Mouse (Mus musculus): Measurements from ENCODE around the gene Zfp764.
A peak's percentile ranks its signal among the peaks of the same experiment; 100 is the strongest.
"Not testable (repeated sequence)": the region's sequence is repeated elsewhere in the genome, so short reads cannot be mapped to it uniquely, and the experiment has no call there.

Zfp764 gene

DNA sequence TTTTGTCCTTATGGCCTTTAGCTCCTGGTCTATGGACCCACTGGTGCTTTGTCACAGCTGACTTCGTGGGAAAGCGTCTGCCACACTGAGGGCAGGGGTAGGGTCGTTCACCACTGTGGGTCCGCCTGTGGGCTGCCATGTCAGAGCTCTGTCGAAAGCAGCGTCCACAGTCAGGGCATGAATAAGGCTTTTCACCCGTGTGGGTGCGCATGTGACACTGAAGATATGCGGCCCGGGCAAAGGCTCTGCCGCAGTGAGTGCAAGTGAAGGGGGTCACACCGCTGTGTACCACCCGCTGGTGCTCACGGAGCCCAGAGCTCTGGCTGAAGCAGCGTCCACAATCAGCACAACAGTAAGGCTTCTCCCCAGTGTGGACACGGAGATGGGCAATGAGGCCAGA is 15.1 kb downstream of the Zfp764 start:
- DNase-seq (ENCODE audit: low read depth, low spot score): no peak

DNA sequence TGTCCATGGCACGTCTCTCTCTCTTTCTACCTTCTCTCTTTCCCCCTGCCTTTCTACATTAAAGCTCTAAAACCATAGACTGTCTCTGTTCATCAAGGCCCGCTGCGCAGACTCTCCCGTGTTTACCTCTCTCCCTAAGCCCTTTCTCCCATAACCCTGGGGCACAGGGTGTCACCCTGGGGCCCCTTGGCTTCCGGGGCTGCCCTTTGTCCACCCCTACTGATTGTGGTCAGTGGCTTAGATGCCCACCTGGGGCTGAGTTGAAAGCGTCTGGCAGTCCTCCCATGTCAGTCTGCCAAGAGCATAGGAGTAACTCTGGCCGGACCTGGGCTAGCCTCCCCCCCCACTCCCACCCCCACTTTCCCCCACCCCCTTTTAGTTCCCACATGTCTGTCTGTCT is 16.3 kb downstream of the Zfp764 start:
- DNase-seq (ENCODE audit: low read depth, low spot score): no peak

DNA sequence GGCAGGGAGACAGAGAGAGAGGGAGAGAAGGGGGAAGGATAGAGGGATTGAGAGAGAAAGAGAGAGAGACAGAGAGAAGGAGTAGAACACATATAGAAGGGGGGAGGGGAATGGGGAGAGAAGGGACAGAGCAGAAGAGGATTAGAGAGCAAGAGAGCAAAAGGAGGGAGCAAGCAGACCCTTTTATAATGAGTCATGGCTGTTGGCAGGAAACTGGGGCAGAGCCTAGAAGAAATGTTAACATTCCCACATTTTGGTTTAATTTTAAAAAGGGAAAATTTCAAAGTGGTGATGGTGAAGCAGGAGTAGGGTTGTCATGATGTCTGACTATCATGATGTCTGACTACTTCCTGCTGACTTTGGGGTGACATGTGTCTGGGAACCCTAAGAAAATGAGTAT is 18.4 kb downstream of the Zfp764 start:
- not testable (repeated sequence) for DNase-seq (ENCODE audit: low read depth, low spot score)

DNA sequence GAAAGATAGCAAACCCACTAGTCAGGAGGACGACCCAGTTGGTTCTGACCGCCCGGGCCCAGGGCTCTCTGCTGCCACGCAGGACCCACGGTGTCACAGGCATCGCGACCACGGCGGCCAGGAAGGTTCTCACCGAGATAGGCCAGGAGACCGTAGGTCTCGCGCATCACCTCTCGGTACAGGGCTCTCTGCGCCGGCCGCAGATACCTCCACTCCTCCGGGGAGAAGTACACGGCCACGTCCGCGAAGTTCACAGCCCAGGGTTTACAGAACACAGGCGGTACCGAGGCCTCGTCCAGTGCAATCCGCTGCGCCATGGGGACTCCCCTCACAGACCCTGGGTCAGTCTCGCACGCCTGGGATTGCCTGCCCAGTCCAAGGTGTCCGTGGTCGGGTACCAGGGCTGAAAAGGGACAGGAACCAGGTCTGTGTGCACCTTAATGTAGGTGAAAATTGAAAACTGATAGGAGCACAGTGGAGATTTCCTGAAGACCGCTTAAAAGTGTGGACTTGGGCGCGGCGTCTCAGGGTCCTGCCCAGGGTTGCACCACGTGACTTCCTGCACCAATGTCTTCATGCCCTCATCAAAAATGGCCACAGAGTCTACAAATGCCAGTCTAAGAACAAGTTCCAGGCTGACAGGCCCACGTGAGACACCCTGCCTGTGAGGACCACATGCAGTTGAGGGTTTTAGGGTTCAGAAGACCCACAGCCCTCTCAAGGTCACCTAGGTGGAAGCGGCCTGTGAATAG is 19.8 kb downstream of the Zfp764 start, which contains the start of gene 9130019O22Rik:
Gene 9130019O22Rik, minus strand, starts transcription at position 526 of the 752 bp plus-strand sequence.
- peak; percentile 96 for DNase-seq (ENCODE audit: low read depth, low spot score)

DNA sequence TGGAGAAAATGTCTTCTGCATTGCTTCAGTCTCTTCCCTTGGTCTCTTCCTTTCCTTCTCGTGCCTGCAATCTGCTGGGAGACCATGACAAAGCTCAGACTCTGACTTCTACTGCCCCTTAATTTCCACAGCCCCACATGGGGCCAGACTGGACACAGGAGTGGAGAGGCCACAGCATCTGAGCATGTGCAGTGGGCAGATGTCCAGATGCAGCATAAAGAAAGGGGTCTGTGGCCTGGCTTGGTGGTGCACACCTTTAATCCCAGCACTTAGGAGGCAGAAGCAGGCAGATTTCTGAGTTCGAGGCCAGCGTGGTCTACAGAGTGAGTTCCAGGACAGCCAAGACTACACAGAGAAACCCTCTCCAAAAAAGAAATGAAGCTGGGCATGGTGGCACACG is 21.1 kb downstream of the Zfp764 start:
- not testable (repeated sequence) for DNase-seq (ENCODE audit: low read depth, low spot score)

DNA sequence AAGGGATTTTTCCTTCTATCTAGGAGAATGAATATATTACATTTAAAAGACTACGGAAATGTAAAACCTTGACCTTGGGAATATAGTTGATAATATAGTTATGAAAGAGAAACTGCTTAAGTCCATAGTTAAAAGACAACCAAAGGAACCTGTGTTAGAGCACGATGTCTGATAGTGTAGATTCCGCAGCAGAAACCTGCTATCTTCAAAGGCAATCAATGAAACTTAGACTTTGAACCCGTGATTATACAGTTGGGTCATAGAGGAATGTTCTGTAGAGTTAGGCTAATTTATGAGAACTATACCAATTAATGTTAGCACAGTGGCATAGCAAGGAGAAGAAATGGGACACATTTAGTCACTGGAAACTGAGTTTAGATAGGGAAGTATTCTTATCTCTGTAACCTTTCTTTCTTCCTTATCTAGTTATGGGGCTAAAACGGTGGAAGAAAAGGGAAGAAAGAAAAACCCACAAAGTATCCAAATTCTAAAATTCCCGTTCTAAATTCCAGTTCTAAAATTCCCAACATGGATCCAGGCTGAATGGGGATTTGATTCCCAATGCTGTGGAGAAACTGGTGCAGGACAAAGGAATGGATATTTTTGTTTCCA is 28.2 kb downstream of the Zfp764 start:
- DNase-seq (ENCODE audit: low read depth, low spot score): no peak

DNA sequence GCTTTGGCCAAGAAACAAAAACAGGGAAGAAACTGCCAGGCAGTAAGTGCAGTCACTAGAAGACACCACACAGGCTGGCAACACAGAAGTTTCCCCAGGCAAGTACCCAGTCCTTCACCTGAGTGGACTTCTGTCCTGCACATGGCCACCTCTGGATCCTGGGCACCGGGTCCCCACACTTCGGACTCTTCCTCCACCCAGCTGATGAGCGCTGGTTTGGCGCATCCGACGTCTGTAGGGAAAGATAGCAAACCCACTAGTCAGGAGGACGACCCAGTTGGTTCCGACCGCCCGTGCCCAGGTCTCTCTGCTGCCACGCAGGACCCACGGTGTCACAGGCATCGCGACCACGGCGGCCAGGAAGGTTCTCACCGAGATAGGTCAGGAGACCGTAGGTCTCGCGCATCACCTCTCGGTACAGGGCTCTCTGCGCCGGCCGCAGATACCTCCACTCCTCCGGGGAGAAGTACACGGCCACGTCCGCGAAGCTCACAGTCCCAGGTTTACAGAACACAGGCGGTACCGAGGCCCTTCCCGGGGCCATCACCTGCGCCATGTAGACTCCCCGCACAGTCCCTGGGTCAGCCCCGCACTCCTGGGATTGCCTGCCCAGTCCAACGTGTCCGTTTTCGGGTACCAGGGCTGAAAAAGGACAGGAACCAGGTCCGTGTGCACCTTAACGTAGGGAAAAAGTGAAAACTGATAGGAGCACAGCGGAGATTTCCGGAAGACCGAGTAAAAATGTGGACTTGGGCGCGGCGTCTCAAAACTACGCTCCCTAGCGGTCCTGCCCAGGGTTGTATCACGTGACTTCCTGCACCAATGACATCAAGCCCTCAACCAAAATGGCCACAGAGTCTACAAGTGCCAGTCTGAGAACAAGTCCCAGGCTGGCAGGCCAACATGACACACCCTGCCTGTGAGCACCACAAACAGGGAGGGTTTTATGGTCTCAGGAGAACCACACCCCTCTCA is 31.1 kb downstream of the Zfp764 start, which contains the start of gene Zfp747:
Gene Zfp747, minus strand, starts transcription at position 780 of the 975 bp plus-strand sequence.
- peak; percentile 99 for DNase-seq (ENCODE audit: low read depth, low spot score)

DNA sequence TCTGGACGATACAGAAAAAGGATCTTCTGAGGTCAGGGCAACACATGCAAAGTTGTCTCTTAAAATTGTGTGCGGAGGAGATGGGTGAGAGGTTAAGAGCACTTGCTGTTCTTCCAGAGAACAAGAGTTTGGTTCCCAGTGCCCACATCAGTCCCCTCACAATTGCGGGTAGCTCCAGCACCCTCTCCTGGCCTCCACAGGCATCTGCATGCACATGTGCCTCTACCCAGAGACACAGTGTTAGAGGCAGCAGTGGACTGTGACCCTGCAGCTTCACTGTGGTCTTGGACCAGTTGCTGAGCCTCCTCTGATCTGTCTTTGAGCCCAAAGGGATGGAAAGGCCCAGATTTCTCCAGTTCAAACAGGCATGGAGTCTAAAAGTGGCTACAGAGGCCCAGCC is 34.8 kb downstream of the Zfp764 start:
- peak; percentile 41 for DNase-seq (ENCODE audit: low read depth, low spot score)

DNA sequence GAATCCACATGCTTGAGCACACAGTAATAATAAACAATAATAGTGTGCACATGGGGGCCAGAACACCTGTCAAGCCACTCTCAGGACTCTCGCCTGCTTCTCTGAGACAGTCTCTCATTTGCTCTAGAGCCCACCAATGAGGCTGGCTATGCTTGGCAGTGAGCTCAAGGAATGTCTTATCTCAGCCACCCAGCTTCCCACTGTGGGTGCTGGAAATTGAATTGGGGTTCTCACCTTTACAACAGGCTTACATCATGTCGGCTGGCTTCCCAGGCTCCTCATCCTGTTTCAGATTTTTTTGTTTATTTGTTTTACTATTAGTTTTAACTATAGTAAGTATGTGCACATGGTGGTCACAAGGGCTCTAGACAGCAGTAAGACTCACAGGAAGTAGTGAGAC is 35.4 kb downstream of the Zfp764 start:
- no peak for DNase-seq (ENCODE audit: low read depth, low spot score)

DNA sequence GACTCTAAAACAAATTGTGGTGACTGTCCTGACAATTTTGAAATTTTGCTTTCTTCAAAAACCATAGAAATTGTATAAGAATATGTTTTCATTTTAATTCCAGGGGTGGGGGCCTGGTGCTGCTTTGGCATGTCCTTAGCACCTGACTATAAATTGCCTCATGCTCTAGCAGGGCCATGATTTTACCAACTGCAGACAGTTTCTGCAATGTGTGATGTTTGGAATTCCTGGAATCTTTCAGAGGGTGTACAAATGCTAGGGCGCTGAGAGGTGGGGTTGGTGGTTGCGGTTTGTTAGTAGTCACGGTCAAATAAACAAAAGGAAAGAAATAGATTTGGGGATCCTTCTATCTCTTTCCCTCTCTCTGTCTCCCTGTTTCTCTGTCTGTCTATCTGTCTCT is 40.4 kb downstream of the Zfp764 start:
- DNase-seq (ENCODE audit: low read depth, low spot score): no peak

DNA sequence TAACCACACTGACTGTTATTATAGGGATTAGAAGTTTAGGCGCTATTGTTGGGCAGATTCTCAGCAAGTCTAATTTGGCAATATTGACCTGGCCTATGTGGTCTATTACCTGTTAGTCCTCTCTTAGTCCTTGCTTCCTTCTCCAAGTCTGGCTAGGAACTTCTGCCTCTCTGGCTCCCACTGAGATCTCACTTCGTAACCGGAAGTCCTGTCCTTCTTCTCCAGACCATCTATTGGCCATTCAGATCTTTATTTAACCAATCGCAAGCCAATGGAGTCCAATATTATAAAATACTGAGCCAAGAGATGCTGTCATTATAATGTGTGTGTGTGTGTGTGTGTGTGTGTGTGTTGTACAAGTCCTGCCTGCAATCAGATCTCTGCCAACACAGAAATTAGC is 42.5 kb downstream of the Zfp764 start:
- DNase-seq (ENCODE audit: low read depth, low spot score): no peak

DNA sequence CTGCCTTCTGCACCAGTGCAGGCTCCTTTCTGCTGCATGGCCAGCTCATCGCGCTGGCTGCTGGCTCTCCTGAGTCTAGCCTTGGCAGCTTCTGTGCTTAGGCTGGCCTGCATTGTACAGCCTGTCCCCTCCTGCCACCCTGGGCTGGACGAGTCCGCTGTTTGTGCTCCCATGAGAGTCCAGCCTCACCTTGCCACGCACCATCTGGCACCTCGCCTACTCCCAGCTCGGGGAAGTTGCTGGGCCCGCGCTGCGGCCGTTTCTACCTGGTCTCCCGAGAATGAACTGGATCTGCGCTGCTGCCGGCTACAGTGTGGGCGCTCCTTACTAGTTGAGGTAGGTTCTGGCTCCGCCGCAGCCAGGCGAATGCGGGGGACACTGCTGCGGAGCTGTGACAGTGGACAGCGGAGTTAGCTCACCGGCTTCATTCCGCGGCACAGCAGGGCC is 43.1 kb downstream of the Zfp764 start:
- no peak for DNase-seq (ENCODE audit: low read depth, low spot score)

DNA sequence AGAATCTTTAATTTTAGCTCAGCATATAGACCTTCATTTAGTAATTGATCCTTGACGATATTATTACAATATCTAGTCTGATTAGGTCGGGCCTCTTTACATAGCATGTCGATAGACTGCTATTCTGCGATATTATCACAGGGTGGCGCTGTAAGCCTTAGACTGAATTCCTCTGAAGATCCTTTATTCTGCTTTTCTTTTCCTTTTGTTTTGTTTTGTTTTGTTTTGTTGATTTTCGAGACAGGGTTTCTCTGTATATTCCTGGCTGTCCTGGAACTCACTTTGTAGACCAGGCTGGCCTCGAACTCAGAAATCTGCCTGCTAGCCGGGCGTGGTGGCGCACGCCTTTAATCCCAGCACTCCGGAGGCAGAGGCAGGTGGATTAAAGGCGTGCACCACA is 44.2 kb downstream of the Zfp764 start:
- peak; percentile 51 for DNase-seq (ENCODE audit: low read depth, low spot score)

DNA sequence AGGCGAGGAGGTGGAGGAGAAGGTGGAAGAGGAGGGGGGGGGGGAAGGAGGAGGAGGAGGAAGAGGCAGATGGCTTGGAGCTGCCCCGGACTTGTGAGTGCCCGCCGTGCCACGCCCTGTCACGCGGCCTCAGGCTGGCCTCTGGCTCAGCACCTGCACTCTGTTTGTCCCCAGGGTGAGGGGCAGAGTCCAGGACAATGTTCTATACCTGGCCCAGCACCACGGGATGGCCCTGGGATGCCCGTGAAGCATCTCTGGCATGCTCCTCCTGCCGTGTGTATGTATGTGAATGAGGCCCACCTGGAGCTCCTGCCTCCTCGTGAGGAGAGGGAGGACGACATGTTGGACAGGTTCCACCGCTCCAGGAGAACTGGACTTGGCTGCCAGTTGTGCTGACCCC is 45.2 kb downstream of the Zfp764 start:
- DNase-seq (ENCODE audit: low read depth, low spot score): no peak

DNA sequence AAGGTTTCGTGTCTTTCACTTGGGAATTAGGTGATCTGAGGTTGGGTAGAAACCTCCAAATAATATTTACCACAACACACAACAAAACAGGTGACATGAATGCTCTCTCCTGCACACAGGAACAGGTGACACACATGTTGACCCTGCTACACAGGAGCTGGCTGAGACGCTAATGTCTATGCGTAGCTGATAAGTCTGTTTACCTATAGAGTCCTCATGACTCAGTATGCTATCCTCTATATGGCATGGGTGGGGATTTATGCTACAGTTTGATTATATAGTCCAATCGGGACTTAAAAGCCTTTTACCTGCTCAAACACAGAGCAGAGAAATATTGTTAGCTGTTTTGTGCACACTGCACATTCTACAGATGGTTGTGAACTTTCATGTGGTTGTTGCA is 46.4 kb downstream of the Zfp764 start:
- DNase-seq (ENCODE audit: low read depth, low spot score): no peak

DNA sequence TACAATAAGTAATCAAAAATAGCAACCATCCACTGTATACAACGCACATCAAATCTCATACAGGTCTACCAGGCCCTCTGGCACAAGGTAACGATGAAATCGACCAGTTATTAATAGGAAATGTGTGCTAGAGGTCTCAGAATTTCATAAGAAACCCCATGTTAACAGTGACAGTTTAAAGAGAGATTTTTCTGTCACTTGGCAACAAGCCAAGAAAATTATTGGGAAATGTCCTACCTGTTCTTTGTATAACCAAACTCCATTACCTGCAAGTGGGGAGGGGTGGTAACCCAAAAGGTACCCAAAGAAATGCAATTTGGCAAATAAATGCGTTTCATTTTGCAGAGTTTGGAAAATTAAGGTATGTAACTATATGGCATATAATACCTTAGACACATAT is 48.1 kb downstream of the Zfp764 start:
- no peak for DNase-seq (ENCODE audit: low read depth, low spot score)

DNA sequence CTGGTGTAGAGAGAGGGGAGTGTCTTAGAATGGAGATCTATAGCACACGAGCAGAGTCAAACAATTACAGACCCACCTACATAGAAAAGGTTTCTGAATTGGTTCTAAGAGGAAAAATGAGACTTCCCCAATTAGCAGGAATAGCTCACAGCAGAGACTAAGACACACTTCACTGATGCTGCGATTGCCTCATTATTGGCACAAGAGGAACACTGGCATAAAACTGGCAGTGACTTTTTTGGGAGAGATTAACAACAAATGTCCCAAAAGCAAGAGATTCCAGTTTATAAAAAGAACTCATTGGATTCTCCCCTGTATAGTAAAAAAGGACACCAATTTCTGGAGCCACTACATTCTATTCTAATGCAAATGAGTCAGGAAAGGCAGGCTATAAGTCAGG is 48.8 kb downstream of the Zfp764 start:
- no peak for DNase-seq (ENCODE audit: low read depth, low spot score)

DNA sequence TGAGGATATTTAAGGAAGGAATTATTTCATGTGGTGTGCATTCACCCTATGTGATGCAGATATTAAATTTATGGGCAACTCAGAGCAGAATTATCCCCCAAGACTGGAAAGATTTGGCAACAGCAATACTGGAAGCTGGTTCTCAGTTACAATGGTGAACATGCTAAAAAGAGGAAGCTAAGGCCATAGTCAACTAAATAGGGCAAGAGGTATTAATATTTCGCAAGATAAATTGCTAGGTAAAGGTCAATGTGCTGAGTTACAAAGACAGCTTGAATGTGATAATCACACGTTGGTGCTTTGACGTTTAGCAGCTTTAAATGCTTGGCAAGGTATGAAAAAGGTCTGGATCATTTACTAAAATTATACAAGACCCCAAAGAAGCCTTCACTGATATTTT is 50.8 kb downstream of the Zfp764 start:
- DNase-seq (ENCODE audit: low read depth, low spot score): no peak
